Mouse (Mus musculus): ENCODE results near the gene Zbtb40. TPM values are rescaled to one million over a fixed set of nuclear protein-coding genes. Genes with fewer than 3 reads are reported as not detected.
A peak's percentile ranks its signal among the peaks of the same experiment; 100 is the strongest.

The Zbtb40 gene
- polyA plus RNA-seq, 1 experiment from 2014 or later, result 3.2 TPM

GRCm38 (mm10) chr4:136942761-136943160, 105.8 kb downstream of the Zbtb40 start:
- no peak; the same call in 1 of the 2 replicates for ATAC-seq
- peaks cover 2% of the 10 kb centered on the region for H3K27me3 ChIP-seq (replicated peaks; ENCODE audit: control insufficient read depth, insufficient read depth, low read length)
- peaks cover 12% of the 10 kb centered on the region for H3K4me1 ChIP-seq (ENCODE audit: control insufficient read depth, insufficient read depth, low read depth, low read length)
- WGBS, result 19% methylated on average over 18 of the region's 18 CpGs
- no peaks in the 10 kb centered on the region for H3K9me3 ChIP-seq (ENCODE audit: control insufficient read depth, low read length)
- H3K4me3 ChIP-seq (ENCODE audit: low read length), result no peak overlapping the region
- H3K9ac ChIP-seq (ENCODE audit: low read depth, low read length), result peak overlapping the region; percentile 14; the same call in 1 of the 2 replicates
- no peak overlapping the region; the same call in 1 of the 2 replicates for H3K27ac ChIP-seq (ENCODE audit: low read depth, low read length)
- peak overlapping the region; percentile 11 for H3K4me2 ChIP-seq (ENCODE audit: low read length)
- H3K36me3 ChIP-seq (ENCODE audit: control insufficient read depth, insufficient read depth, low read length), result peaks cover 2% of the 10 kb centered on the region; the same call in 1 of the 2 replicates

- WGBS, result 88% methylated on average over 5 of the region's 5 CpGs
- Histone ChIP-seq H3K4me3 (ENCODE audit: low read length) (no peak overlapping the region), H3K4me1 (ENCODE audit: control insufficient read depth, insufficient read depth, low read depth, low read length) (peaks cover 9% of the 10 kb centered on the region), H3K9ac (ENCODE audit: low read depth, low read length) (no peak overlapping the region), H3K36me3 (ENCODE audit: control insufficient read depth, insufficient read depth, low read length) (peaks cover 5% of the 10 kb centered on the region; the same call in 1 of the 2 replicates), H3K27ac (ENCODE audit: low read depth, low read length) (no peak overlapping the region), H3K9me3 (ENCODE audit: control insufficient read depth, low read length) (no peaks in the 10 kb centered on the region), H3K4me2 (ENCODE audit: low read length) (no peak overlapping the region), H3K27me3 (replicated peaks; ENCODE audit: control insufficient read depth, insufficient read depth, low read length) (peaks cover 2% of the 10 kb centered on the region)
- ATAC-seq, result no peak
Observed at GRCm38 (mm10) chr4:136937935-136938334, 110.7 kb downstream of the Zbtb40 start.

GRCm38 (mm10) chr4:136937344-136937743, 111.3 kb downstream of the Zbtb40 start:
- 81% methylated on average over 4 of the region's 4 CpGs for WGBS
- no peak for ATAC-seq
- Histone ChIP-seq H3K4me2 (ENCODE audit: low read length) (no peak overlapping the region), H3K9me3 (ENCODE audit: control insufficient read depth, low read length) (no peaks in the 10 kb centered on the region), H3K27ac (ENCODE audit: low read depth, low read length) (no peak overlapping the region), H3K4me3 (ENCODE audit: low read length) (no peak overlapping the region), H3K4me1 (ENCODE audit: control insufficient read depth, insufficient read depth, low read depth, low read length) (peaks cover 3% of the 10 kb centered on the region), H3K36me3 (ENCODE audit: control insufficient read depth, insufficient read depth, low read length) (peaks cover 7% of the 10 kb centered on the region; the same call in 1 of the 2 replicates), H3K9ac (ENCODE audit: low read depth, low read length) (no peak overlapping the region), H3K27me3 (replicated peaks; ENCODE audit: control insufficient read depth, insufficient read depth, low read length) (peaks cover 2% of the 10 kb centered on the region)

GRCm38 (mm10) chr4:136934746-136935613, 113.6 kb downstream of the Zbtb40 start:
- H3K4me2 ChIP-seq (ENCODE audit: low read length), result no peak overlapping the region
- WGBS, result 31% methylated on average over 13 of the region's 18 CpGs
- peaks cover 2% of the 10 kb centered on the region; the same call in 1 of the 2 replicates for H3K27me3 ChIP-seq (replicated peaks; ENCODE audit: control insufficient read depth, insufficient read depth, low read length)
- no peaks in the 10 kb centered on the region for H3K9me3 ChIP-seq (ENCODE audit: control insufficient read depth, low read length)
- no peak overlapping the region for H3K4me3 ChIP-seq (ENCODE audit: low read length)
- H3K9ac ChIP-seq (ENCODE audit: low read depth, low read length), result no peak overlapping the region
- peaks cover 3% of the 10 kb centered on the region; the same call in 1 of the 2 replicates for H3K4me1 ChIP-seq (ENCODE audit: control insufficient read depth, insufficient read depth, low read depth, low read length)
- ATAC-seq, result no peak
- H3K36me3 ChIP-seq (ENCODE audit: control insufficient read depth, insufficient read depth, low read length), result peaks cover 11% of the 10 kb centered on the region; the same call in 1 of the 2 replicates
- H3K27ac ChIP-seq (ENCODE audit: low read depth, low read length), result no peak overlapping the region

GRCm38 (mm10) chr4:136930474-136930873, 118.1 kb downstream of the Zbtb40 start:
- ATAC-seq, result no peak
- Histone ChIP-seq H3K27ac (ENCODE audit: low read depth, low read length) (no peak overlapping the region), H3K27me3 (replicated peaks; ENCODE audit: control insufficient read depth, insufficient read depth, low read length) (no peaks in the 10 kb centered on the region), H3K9ac (ENCODE audit: low read depth, low read length) (no peak overlapping the region), H3K4me1 (ENCODE audit: control insufficient read depth, insufficient read depth, low read depth, low read length) (peaks cover 7% of the 10 kb centered on the region), H3K9me3 (ENCODE audit: control insufficient read depth, low read length) (no peaks in the 10 kb centered on the region), H3K4me2 (ENCODE audit: low read length) (no peak overlapping the region), H3K36me3 (ENCODE audit: control insufficient read depth, insufficient read depth, low read length) (peaks cover 6% of the 10 kb centered on the region; the same call in 1 of the 2 replicates), H3K4me3 (ENCODE audit: low read length) (no peak overlapping the region)
- 90% methylated on average over 8 of the region's 8 CpGs for WGBS

Other genes with a start within 250 kb of the Zbtb40 start
- 7.8 and 10.1 TPM in 2 replicates for gene Ephb2, start 212.8 kb downstream of the Zbtb40 start, polyA plus RNA-seq (2015; fragmentation: Nextera tagmentation; extraction: Ambion mirVana)
- gene C1qb, start 162.6 kb downstream of the Zbtb40 start, polyA plus RNA-seq (2015; fragmentation: Nextera tagmentation; extraction: Ambion mirVana), result 49.8 and 53.9 TPM in 2 replicates
- gene C1qc, start 155.7 kb downstream of the Zbtb40 start, polyA plus RNA-seq (2015; fragmentation: Nextera tagmentation; extraction: Ambion mirVana), result 25.5 and 28.8 TPM in 2 replicates
- gene C1qa, start 150.0 kb downstream of the Zbtb40 start, polyA plus RNA-seq (2015; fragmentation: Nextera tagmentation; extraction: Ambion mirVana), result 34.0 and 36.8 TPM in 2 replicates
- 8.8 and 14.0 TPM in 2 replicates for gene Epha8, start 92.0 kb downstream of the Zbtb40 start, polyA plus RNA-seq (2015; fragmentation: Nextera tagmentation; extraction: Ambion mirVana)
- 1.2 and 1.9 TPM in 2 replicates for gene Wnt4, start 228.7 kb upstream of the Zbtb40 start, polyA plus RNA-seq (2015; fragmentation: Nextera tagmentation; extraction: Ambion mirVana)

Measured in hindbrain, embryonic 16.5 days (tissue).